Mouse (Mus musculus) right cerebral cortex, postnatal 10 days (tissue): Measurements from ENCODE around the gene Hoxd9.

Source experiments
- DNase-seq, 2 experiments: peaks; one replicate each; pipeline ENCODE4 v3.0.0; 2021; ENCODE audit warnings: low spot score in 2 of 2

The Hoxd9 gene

DNA sequence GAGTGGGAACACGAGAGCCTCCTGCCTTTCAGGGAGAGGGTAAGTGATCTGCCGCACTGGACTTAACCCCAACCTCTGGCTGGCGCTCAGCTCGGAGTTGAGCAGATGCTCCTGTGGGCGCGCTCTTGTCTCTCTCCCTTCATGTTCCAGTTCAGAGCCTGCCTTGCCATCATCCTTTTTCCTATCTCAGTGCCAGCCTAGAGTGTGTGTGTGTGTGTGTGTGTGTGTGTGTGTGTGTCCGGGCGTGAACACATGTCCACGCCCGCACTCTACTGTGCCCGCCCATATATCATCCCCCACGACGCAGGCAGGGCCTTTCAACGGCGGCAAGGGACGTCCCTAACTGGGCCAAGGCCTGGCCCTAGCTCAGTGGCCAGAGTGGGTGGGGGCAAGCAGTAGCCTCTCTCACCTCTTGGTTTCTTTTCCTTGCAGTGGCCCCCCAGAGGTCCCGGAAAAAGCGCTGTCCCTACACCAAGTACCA lies 14.0 kb upstream of the Hoxd9 start:
- DNase-seq, result no peak

DNA sequence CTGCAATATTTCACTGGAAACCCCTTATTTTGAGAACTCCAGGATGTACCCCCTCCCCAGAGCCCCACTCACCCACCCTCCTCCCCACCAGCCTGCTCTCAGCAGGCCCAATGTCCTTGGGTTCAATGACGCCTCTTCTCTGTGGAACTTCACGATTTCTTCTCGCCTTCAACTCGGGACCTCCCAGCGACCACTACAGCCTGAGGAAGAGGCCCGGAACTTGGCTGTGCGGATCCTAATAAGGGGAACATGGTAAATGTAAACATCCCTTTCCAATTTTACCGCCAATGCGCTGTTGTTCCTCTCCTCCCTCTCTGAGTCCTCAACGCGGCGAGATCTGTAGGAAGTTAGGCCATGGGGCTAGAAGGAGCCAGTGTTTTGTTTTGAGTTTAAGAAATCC lies 13.4 kb upstream of the Hoxd9 start:
- DNase-seq, result no peak

DNA sequence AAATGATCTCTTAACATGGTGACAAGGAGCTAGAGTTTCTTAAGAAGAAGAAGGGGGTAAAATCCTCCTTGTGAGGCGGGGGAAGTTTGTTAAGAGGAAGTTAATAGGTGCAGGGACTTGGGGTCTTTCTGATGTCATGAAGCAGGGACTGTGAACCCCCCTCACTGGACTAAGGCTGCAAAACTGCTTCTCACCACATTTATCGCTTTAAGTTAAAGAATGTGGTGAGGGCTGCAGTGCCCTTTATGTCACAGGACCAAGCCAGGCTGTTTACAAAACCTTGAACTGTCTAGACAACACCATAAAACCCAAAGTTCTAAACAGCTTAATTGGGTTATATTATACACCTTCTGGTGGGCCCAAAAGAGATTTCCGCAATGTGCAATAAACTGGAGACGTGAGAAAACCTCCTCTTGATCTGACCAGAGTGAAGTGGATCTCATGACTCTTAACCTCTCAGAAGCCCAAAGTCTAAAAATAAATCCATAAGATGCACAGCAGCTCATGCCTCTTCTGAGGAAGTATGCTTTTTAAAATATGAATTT lies 12.4 kb upstream of the Hoxd9 start:
- no peak for DNase-seq

DNA sequence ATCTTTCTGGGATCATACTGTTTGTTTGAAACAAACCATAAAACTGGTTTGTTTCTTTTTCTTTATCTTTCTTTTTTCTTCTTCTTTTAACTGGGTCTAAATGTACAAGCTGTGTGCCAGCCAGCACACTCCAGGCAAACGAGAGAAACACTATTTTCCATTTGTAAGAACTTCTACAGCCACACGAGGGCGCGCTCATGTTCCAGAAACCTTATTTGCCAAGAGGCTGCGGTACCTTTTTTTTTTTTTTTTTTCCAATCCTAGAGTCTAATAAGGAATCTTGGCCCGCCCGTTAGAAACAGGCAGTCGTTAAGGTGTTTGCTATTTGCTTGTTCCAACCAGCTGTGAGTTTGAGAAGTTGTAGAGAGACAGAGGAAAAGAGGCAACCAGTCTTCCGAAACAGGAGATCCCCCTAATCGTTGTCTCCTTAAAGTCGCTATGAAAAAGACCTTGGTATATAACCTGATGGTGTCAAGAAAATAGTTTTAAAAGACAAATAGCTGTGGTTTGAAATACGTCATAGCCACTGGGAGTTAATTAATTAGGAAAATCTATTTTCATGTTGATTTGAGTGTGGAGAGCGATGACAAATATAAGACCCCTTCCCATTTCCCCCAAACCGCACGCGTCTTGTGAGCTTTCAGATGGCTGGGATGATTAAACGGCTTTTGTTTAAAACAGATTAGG lies 11.1 kb upstream of the Hoxd9 start:
- no peak for DNase-seq

DNA sequence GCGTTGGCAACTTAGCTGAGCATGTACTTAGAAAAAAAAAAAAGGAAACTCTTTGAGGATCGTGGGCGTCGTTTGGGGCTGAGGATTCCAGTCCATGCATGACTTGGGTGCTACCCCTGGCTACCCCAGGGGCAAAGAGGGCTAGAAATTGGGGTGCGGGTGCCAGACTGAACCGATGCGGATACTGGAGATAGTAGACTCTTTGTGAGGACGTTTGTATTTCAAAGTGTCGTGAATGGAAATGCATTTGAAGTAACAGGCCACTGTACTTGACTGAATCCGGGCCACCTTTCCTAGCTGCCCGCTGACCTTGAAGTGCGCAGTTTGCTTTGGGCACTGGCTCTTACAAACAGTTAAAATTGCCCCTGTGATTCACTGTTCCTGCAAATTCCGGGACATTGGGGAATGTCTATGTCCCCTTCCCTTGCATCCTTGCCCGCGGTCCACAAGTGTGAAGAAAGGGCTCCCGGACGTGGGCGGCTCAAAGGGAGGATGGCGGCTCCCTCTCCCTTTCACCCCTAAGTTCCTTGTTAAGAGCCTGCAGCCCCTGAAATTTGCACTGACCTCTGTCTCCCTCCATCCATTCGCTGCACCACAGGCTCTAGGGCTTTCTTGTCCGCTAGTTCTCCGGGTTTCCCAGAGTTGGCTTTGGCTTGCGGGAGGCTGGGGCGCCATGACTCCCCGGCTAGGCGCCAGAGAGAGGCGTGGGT lies 10.4 kb upstream of the Hoxd9 start:
- no peak for DNase-seq

DNA sequence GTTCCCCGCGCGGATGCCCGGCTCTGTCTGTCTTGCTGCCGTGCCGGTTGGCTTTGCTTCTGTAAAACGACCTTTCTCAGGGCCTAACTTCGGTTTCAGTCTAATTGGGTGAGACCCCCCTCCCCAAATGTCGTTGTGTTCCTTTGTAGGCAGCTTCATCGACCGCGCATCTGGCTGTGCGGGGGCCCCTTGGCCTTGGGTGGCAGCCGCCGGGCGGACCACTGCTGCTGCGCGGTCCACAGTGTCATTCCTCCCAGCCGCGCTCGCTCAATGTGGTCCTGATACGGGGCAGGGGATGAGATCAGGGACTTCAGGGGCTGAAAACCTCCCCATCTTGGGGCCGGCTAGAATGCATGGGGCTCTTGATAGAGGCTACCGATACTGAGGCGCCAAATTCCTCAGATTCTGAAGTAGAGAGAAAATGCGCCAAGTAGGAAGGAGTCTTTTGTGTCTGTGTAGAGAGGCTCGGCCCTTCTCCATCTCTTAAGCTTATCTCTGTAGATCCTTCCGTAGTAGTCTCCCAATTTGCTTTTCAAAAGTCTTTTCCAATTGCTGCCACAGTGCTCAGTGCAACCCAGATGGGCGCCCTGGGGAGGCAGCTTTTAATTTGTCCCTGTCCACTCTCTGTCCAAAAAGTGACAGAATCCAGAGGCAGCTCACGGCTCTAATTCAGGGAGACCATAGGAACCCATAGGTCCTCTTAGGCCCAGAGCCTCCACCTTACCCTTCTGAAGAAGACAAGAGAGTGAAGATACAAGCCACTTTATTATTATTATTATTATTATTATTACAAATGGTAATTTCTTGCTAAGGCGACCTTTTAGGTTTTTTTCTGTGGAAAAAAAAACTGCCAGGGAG lies 9.6 kb upstream of the Hoxd9 start:
- no peak for DNase-seq

DNA sequence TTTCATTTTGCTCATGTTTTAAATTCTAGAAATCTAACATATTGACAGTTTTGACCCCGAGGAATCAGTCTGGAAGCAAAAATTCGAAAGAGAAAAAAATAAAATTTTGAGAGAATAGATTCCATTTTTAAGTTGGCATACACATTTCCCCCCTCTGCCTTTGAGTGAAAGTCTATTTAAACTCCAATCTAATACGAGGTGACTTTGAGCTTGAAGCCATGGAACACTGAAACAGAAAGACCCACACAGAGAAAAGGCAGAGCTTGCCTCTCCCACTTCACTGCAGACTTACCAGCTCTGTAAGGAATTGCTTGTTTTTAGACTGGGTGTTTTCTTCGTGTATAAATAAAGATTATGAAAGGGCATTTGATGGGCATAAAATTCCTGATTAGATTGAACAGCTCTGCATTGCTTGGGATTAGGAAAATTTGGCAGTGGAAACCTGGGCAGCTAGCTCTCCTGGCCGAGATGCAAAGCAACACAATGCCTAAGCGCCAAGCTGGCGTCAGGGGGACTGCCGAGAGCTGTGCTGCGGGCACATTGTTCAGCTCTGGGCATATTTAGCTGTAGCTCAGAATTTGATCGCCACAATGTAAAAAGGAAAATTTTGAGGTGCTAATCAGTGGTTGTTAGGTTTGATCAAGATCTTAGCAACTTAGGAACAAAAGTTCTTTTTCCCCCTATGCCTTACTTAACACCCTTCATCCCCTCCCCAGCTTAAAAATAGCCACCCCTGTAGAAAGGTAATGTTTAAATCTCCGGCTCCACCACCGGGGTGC lies 8.5 kb upstream of the Hoxd9 start:
- DNase-seq, result no peak

DNA sequence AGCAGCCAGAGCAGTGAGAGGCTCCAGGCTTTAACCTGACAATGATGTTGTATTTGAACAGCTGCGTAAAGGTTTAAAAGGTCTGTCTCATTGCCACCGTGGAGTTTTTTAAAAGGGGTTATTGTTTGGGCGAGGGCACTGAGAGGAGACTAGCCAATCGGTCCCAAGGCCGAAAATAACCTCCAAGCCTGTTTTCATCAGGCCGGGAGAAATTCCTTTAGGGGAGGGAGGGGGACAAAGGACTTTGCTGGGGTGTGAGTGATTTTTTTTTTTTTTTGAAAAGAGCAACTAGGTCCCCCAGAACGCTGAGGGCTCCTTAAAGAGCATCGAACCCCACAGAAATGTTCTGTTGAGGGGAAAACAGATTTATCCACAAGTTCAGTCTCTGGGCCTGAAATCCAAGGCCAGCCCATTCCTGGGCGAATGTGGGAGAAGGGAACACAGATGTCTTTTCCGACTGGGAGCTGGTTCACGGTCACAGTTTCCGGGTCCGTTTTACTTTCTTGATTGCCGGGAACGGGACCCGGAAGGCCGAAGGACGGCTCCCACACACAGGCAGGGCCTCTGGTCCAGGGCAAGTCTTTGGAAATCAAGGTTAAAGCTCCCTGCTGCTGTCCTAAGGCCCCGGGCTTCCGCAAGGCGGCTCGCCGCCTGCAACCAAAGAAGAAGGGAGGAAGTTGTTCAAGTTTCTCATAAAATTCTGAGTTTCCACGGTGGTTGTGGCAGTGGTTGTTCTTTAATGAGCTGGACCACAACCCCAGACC lies 7.8 kb upstream of the Hoxd9 start:
- DNase-seq, result no peak

DNA sequence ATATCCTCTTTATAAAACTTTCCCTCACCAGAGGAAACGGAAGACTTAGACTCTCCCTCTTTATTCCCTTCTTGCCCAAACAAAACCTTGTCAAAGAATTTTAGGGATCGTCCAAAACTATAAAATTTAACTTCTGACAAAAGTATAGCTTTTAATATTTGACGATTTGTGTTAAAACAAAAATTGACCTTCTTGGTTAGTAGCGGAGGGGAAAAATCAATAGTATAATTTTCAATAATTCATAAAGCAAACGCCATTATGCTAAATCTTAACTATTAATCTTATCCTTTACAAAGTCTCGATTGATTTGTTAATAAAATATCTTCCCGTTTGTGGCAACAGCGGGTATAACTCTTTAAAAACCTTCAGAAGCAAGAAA lies 7.2 kb upstream of the Hoxd9 start:
- DNase-seq, result no peak

DNA sequence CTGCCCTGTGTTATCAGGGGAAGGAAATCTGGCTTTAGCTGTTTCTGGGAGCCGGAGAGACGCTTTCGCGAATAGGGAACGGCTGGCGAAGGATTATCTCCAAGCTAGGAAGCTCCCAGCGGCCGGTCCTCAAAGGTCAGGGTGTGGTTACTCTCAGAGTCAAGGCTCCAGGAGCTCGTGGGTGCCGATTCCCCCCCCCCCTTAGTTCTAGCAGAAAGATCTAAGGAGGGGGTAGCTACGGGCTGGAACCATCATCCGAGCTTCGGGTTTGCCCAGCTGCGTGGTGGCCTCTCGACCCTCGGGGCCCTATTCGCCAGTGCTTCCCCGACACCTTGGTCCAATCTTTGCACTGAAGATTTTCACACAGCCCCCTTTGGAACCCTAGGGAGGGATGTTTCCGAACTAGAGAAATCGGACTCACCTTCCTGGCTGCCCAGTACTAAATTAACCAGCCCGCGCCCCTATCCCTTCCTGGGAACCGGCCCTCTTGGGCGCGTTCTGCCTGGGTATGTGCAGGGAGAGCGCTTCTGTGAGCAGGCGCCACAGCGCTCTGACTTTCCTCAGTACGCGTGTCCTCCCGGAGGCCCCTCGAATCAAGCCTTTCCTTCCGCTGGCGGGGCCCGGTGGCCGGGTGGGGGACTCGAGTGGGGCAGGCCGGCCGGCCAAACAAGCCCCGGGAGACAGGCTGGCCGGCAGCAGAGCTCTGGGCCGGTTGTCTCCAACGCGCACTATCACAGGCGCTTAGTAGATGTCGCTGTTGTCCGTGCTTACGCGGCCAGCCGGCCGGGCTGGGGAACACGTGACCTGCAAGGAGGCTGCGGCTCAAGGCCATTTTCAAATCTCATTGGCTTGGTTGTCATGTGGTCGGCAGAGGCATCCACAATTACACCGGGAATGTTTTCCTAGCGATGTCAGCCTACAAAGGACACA lies 6.2 kb upstream of the Hoxd9 start, which contains the start of gene Hoxd10:
Hoxd10 (plus strand) TSS at position 903 of the 930 bp plus-strand sequence.
- DNase-seq, result peak in 1 of 2 experiments; percentile 31

DNA sequence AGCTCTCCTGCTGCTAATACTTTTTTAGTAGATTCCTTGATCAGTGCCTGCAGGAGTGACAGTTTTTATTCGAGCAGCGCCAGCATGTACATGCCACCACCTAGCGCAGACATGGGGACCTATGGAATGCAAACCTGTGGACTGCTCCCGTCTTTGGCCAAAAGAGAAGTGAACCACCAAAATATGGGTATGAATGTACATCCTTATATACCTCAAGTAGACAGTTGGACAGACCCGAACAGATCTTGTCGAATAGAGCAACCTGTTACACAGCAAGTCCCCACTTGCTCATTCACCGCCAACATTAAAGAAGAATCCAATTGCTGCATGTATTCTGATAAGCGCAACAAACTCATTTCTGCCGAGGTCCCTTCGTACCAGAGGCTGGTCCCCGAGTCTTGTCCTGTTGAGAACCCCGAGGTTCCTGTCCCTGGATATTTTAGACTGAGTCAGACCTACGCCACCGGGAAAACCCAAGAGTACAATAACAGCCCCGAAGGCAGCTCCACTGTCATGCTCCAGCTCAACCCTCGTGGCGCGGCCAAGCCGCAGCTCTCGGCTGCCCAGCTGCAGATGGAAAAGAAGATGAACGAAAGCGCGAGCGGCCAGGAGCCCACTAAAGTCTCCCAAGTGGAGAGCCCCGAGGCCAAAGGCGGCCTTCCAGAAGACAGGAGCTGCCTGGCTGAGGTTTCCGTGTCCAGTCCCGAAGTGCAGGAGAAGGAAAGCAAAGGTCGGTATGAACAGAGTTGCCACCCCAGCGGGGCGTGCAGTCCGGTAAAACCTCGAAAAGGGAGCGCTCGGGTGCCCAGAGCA lies 5.3 kb upstream of the Hoxd9 start:
- no peak for DNase-seq

DNA sequence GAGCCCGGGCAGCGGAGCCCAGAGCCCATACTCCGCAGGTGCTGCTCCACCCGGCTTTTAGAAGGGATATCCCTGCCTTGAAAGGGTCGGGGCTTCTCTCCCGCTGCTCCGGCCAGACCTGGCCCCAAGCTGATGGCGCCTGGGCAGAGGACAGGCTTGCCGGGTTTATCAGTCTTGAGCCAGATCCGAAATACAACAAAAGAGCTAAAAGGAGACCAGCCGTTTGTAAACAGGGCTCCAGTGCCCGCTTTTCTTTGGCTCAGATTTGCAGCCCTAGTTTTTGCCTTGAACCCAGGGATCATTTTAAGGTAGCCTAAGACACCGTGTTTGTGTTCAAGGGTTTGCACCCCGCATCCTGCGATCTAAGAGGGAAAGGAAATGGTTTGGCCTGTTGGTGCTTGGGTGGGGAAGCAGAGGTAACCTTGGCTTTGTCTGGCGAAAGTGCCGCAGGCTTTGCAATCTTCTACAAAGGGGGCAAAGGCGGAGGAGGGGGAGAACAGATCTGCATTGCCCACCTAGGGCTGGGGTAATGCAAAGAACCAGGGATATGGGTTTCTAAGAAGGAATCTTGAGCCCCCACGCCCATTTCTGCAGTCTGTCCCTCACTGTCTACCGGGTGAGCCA lies 4.6 kb upstream of the Hoxd9 start:
- no peak for DNase-seq

DNA sequence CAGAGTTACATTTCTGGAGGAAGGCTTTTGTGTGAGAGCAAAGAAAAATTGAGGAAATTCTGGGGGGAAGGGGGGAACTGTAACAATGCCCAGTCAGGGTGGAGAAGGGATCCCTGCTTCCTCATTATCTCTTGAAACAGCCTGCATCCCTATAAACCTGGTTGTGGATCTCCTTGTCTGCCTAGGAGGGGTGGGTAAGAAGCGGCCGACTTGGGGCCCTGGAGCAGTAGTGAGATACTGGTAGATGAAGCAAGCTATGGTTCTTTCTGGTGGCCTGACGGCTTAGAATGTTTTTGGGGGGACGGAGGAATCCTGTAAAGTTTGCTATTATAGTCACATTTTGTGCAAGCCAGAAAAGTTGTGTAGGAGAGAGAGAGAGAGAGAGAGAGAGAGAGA lies 4.1 kb upstream of the Hoxd9 start:
- no peak for DNase-seq

DNA sequence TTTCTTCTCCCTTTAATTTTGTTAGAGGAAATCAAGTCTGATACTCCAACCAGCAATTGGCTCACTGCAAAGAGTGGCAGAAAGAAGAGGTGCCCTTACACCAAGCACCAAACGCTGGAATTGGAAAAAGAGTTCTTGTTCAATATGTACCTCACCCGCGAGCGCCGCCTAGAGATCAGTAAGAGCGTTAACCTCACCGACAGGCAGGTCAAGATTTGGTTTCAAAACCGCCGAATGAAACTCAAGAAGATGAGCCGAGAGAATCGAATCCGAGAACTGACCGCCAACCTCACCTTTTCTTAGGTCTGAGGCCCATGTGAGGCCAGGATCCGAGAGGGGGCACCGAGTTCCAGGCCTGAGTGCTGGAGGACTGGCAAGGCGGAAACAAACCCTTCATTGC lies 3.5 kb upstream of the Hoxd9 start:
- no peak for DNase-seq

DNA sequence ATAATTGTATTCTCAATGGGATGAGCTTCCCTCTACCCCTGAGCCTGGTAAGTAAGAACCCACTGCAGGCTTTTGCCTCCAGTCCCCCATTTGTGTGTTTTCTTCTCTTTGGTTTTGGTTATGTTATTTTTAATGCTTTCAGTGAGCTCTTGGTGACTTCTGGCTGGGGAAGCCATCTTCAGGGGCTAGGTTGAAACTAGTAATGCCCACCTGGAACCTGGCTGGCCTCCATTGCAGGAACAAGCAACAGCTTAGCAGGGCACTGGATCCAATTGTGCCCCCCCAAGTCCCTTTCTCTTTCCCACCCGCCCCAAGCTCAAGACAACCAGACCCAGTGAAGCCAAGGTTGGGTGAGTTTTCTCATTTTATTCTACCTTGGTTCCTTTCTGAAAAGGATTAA lies 2.1 kb upstream of the Hoxd9 start:
- no peak for DNase-seq

DNA sequence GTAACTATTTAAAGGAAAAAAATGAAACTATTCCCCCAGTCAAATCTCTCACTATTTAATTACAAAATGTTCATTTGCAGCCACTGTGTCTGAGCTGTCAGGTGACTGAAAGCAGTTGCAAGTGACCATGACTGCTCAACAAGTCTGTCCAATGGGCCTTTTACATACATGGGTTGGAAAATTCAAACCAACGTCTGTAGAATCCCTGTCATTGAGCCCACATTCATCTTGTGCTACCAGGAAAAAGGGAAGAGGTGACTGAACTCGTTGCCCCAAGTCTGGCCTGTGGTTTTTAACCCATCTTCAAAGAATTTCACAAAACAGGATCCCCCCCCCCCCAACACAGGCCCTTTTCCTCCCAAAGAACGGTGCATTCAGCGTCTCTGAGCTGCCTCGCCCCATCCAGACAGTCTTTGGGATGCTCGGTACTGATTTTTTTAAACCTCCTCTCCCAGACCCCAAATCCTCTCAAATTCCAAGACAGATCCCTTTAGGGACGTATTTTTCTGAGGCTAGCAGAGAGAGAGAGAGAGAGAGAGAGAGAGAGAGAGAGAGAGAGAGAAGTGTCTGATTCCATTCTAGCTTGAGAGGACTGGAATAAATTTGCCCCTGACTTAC lies 1.6 kb upstream of the Hoxd9 start:
- DNase-seq, result no peak

DNA sequence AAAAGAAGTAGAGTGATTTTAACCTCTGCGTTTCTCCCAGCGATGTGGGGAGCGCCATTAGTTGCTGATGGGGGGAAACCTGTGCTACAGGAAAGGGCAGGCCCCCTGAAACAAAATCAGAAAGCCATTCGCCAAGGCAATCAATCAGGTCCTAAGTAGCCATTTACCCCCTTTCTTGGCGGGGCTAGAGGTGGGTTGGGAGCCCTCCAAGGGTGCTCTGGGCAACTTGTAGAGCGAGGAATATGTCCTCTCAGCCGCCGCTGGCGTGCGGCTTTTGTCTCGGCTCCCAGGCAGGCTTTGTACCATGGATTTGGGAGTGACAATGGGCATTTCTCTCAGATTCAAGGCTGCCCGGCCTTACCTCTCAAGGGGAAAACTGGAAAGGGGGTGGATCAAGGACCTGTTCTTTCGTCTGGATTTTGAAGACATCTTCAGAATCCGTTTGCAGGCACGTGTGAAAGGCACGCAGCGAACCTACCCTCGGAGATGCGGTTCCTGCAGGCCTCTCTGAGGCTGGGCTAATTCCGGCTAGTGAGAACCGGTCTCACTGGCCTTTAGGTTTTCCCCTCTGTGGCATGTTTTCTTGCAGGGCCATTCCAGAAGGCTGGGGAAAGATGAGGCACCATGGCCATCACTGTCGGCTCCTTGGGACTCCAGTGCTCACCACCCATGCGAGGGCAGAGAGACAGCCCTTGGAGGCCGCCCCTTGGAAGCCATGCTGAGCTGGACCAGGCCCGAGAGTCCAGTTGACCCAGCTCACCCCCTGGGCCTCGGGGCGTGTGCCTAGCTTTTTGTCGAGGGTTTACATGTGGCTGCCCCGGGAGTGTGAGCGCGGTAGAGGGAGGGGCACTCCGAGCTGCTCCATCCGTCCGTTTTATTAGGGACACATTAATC lies 838 bp upstream of the Hoxd9 start:
- no peak for DNase-seq
